Mouse (Mus musculus) CD4-positive helper T cell, adult 2 months (primary cell): Measurements from ENCODE around the gene Cbfb.
"Not testable (repeated sequence)": the region's sequence is repeated elsewhere in the genome, so short reads cannot be mapped to it uniquely, and the experiment has no call there.

Source experiments
- DNase-seq: peaks from one replicate; pipeline ENCODE4 v3.0.0-alpha.2; 2012; ENCODE audit warnings: low read depth, missing footprints, low spot score

Gene Cbfb

GRCm38 (mm10) chr8:105182201-105182600 lies 11.7 kb downstream of the Cbfb start:
- no peak for DNase-seq

GRCm38 (mm10) chr8:105186467-105187005 lies 16.1 kb downstream of the Cbfb start:
- DNase-seq, result no peak

- DNase-seq, result no peak
Observed at GRCm38 (mm10) chr8:105192182-105192581, 21.7 kb downstream of the Cbfb start.

GRCm38 (mm10) chr8:105205748-105206147 lies 35.3 kb downstream of the Cbfb start:
- DNase-seq, result no peak

- no peak for DNase-seq
Observed at GRCm38 (mm10) chr8:105206766-105207275, 36.3 kb downstream of the Cbfb start.

GRCm38 (mm10) chr8:105207675-105208273 lies 37.3 kb downstream of the Cbfb start:
- DNase-seq, result no peak

GRCm38 (mm10) chr8:105209153-105210110 lies 39.0 kb downstream of the Cbfb start:
- DNase-seq, result no peak

GRCm38 (mm10) chr8:105214104-105214503 lies 43.6 kb downstream of the Cbfb start:
- no peak for DNase-seq

- peak; percentile 76 for DNase-seq
Observed at GRCm38 (mm10) chr8:105217926-105218522, 47.5 kb downstream of the Cbfb start.

- no peak for DNase-seq
Observed at GRCm38 (mm10) chr8:105223850-105224249, 53.4 kb downstream of the Cbfb start.

- peak; percentile 93 for DNase-seq
Observed at GRCm38 (mm10) chr8:105224413-105225271, 54.2 kb downstream of the Cbfb start, which contains the start of gene D230025D16Rik. Gene D230025D16Rik (plus strand): TSS chr8:105225145.

- no peak for DNase-seq
Observed at GRCm38 (mm10) chr8:105225272-105225593, 54.8 kb downstream of the Cbfb start.

- peak; percentile 8 for DNase-seq
Observed at GRCm38 (mm10) chr8:105225917-105226316, 55.4 kb downstream of the Cbfb start.

GRCm38 (mm10) chr8:105231503-105232320 lies 61.2 kb downstream of the Cbfb start:
- DNase-seq, result no peak

GRCm38 (mm10) chr8:105232321-105232693 lies 61.8 kb downstream of the Cbfb start:
- DNase-seq, result not testable (repeated sequence)

GRCm38 (mm10) chr8:105233126-105233935 lies 62.9 kb downstream of the Cbfb start:
- DNase-seq, result no peak

- no peak for DNase-seq
Observed at GRCm38 (mm10) chr8:105235206-105235605, 64.7 kb downstream of the Cbfb start.

GRCm38 (mm10) chr8:105237442-105238142 lies 67.1 kb downstream of the Cbfb start:
- DNase-seq, result no peak

- no peak for DNase-seq
Observed at GRCm38 (mm10) chr8:105241016-105241415, 70.5 kb downstream of the Cbfb start.
